Comparison of ENCODE assay signal across 28 mouse cellular contexts in genomic region chr15:77745081-77745480, GRCm38 (mm10). TPM values are rescaled to one million over a fixed set of nuclear protein-coding genes. Genes with fewer than 3 reads are reported as not detected.
DNase-seq lines count a peak whose midpoint lies in the region; ATAC-seq and TF ChIP-seq lines count a peak whose summit lies in the region.
"Had no signal": no experiment of that assay in that cellular context is flagged by ENCODE, and none has a peak within 500 bp of the region (broad histone marks: within the 10 kb centered on the region; RNA-seq: fewer than 3 reads in every experiment).

No protein-coding gene starts in this region.

- TF ChIP-seq CTCF in liver, postnatal 0 days (IDR thresholded peaks at IDR 0.05; ENCODE audit: low read depth), result no peak

- H3K27me3 ChIP-seq in heart, embryonic 10.5 days (ENCODE audit: insufficient read depth, poor library complexity, severe bottlenecking), result no peaks in the 10 kb centered on the region; the same call in 1 of the 2 replicates
- no peaks in the 10 kb centered on the region for H3K27me3 ChIP-seq in heart, embryonic 12.5 days (replicated peaks)
- no peaks in the 10 kb centered on the region for H3K27me3 ChIP-seq in liver, postnatal 0 days (ENCODE audit: insufficient read depth, low read length)
- H3K27me3 ChIP-seq in liver, embryonic 11.5 days (replicated peaks; ENCODE audit: control insufficient read depth, insufficient read depth, low read length), result no peaks in the 10 kb centered on the region
- H3K27me3 ChIP-seq: embryonic facial prominence, embryonic 13.5 days; embryonic facial prominence, embryonic 15.5 days; forebrain, embryonic 12.5 days; Patski had no signal

- no peaks in the 10 kb centered on the region for H3K9me3 ChIP-seq in heart, embryonic 10.5 days
- no peaks in the 10 kb centered on the region for H3K9me3 ChIP-seq in heart, embryonic 12.5 days (replicated peaks)
- no peaks in the 10 kb centered on the region; the same call in 1 of the 2 replicates for H3K9me3 ChIP-seq in liver, postnatal 0 days (ENCODE audit: low read length)
- no peaks in the 10 kb centered on the region for H3K9me3 ChIP-seq in liver, embryonic 11.5 days (ENCODE audit: control insufficient read depth, low read length)
- H3K9me3 ChIP-seq: embryonic facial prominence, embryonic 13.5 days; embryonic facial prominence, embryonic 15.5 days; forebrain, embryonic 10.5 days; forebrain, embryonic 12.5 days had no signal

- no peak overlapping the region for H3K4me2 ChIP-seq in heart, embryonic 12.5 days
- no peak overlapping the region for H3K4me2 ChIP-seq in liver, postnatal 0 days (ENCODE audit: low read depth, low read length)
- no peak overlapping the region for H3K4me2 ChIP-seq in liver, embryonic 11.5 days
- H3K4me2 ChIP-seq: embryonic facial prominence, embryonic 13.5 days; embryonic facial prominence, embryonic 15.5 days; forebrain, embryonic 12.5 days had no signal

- H3K27ac ChIP-seq in heart, embryonic 10.5 days, result no peak overlapping the region
- H3K27ac ChIP-seq in heart, embryonic 12.5 days (ENCODE audit: poor library complexity, severe bottlenecking), result no peak overlapping the region
- peak overlapping the region; percentile 83 for H3K27ac ChIP-seq in liver, postnatal 0 days (ENCODE audit: low read depth)
- no peak overlapping the region for H3K27ac ChIP-seq in liver, embryonic 11.5 days (ENCODE audit: low read depth, low read length)
- H3K27ac ChIP-seq: embryonic facial prominence, embryonic 13.5 days; embryonic facial prominence, embryonic 15.5 days; forebrain, embryonic 12.5 days had no signal

- no peak for TF ChIP-seq EP300 in liver, postnatal 0 days (IDR thresholded peaks at IDR 0.05; ENCODE audit: low read depth)

- H3K36me3 ChIP-seq in heart, embryonic 10.5 days, result no peaks in the 10 kb centered on the region
- no peaks in the 10 kb centered on the region for H3K36me3 ChIP-seq in heart, embryonic 12.5 days
- peaks cover 19% of the 10 kb centered on the region for H3K36me3 ChIP-seq in liver, postnatal 0 days (replicated peaks; ENCODE audit: insufficient read depth, low read length)
- H3K36me3 ChIP-seq in liver, embryonic 11.5 days (ENCODE audit: control insufficient read depth, insufficient read depth, low read length), result no peaks in the 10 kb centered on the region
- H3K36me3 ChIP-seq: embryonic facial prominence, embryonic 13.5 days; embryonic facial prominence, embryonic 15.5 days; forebrain, embryonic 10.5 days; forebrain, embryonic 12.5 days had no signal

- H3K9ac ChIP-seq in heart, embryonic 12.5 days, result no peak overlapping the region
- H3K9ac ChIP-seq in liver, postnatal 0 days (replicated peaks), result no peak overlapping the region
- no peak overlapping the region for H3K9ac ChIP-seq in liver, embryonic 11.5 days (ENCODE audit: low read depth, low read length)
- H3K9ac ChIP-seq: embryonic facial prominence, embryonic 13.5 days; embryonic facial prominence, embryonic 15.5 days; forebrain, embryonic 12.5 days had no signal

- ATAC-seq in heart, embryonic 12.5 days (ENCODE audit: insufficient number of reproducible peaks, low FRiP score), result no peak
- ATAC-seq in liver, postnatal 0 days, result no peak
- ATAC-seq in liver, embryonic 11.5 days (replicated peaks; ENCODE audit: low FRiP score), result no peak
- no peak for ATAC-seq in CD4-positive, CD25-positive, alpha-beta regulatory T cell, adult 4 months
- ATAC-seq: activated CD4-positive, CD25-positive, alpha-beta regulatory T cell, adult 4 months; forebrain, embryonic 14.5 days; forebrain, embryonic 16.5 days; Patski had no signal

- DNase-seq in cerebellum, postnatal 10 days, result peak; percentile 57 to 59
- DNase-seq in cerebellum, adult 11 months, result no peak
- DNase-seq in heart, embryonic 10.5 days (ENCODE audit: low spot score), result peak; percentile 42
- no peak for DNase-seq in liver, postnatal 0 days
- DNase-seq in liver, embryonic 11.5 days (ENCODE audit: low spot score), result no peak
- DNase-seq in NIH3T3 (ENCODE audit: low read depth), result peak; percentile 32
- DNase-seq: adrenal gland, adult 2 months; adrenal gland, postnatal 10 days; adrenal gland, postnatal 25 days; B cell, adult 2 months; cerebellum, adult 11-12 months; cerebellum, adult 2 months; cerebellum, adult 9-10 months; cerebellum, postnatal 36 days; embryo, embryonic 11 days had no signal

- peaks cover 4% of the 10 kb centered on the region; the same call in 1 of the 2 replicates for H3K4me1 ChIP-seq in heart, embryonic 10.5 days
- H3K4me1 ChIP-seq in heart, embryonic 12.5 days (replicated peaks), result peaks cover 7% of the 10 kb centered on the region
- peaks cover 6% of the 10 kb centered on the region; the same call in 1 of the 2 replicates for H3K4me1 ChIP-seq in liver, postnatal 0 days (ENCODE audit: insufficient read depth)
- no peaks in the 10 kb centered on the region for H3K4me1 ChIP-seq in liver, embryonic 11.5 days (replicated peaks; ENCODE audit: control insufficient read depth, insufficient read depth, low read length)
- H3K4me1 ChIP-seq: embryonic facial prominence, embryonic 13.5 days; embryonic facial prominence, embryonic 15.5 days had no signal

- H3K4me3 ChIP-seq in heart, embryonic 10.5 days, result no peak overlapping the region
- no peak overlapping the region for H3K4me3 ChIP-seq in heart, embryonic 12.5 days
- H3K4me3 ChIP-seq in liver, postnatal 0 days (ENCODE audit: low read depth, low read length), result no peak overlapping the region
- H3K4me3 ChIP-seq in liver, embryonic 11.5 days (ENCODE audit: low read depth, low read length), result no peak overlapping the region
- H3K4me3 ChIP-seq: embryonic facial prominence, embryonic 13.5 days; embryonic facial prominence, embryonic 15.5 days; erythroblast, embryonic 14.5 days; forebrain, embryonic 10.5 days; forebrain, embryonic 12.5 days had no signal

RNA-seq across cellular contexts. Expression of gene Apol8, which starts 11.7 kb away (rescaled TPM):
- 0.16 and 0.52 TPM in 2 replicates for polyA plus RNA-seq in heart, embryonic 10.5 days (2016; fragmentation: Nextera tagmentation; extraction: Ambion mirVana)
- 0.65 and 0.74 TPM in 2 replicates for polyA plus RNA-seq in heart, embryonic 12.5 days (2016; fragmentation: Nextera tagmentation; extraction: Ambion mirVana)
- polyA plus RNA-seq in liver, postnatal 0 days (2015; fragmentation: Nextera tagmentation; extraction: Ambion mirVana), result 7.7 and 9.8 TPM in 2 replicates
- polyA plus RNA-seq in liver, embryonic 11.5 days (2014; fragmentation: Nextera tagmentation; extraction: Ambion mirVana), result 2.9 and 3.2 TPM in 2 replicates
- polyA plus RNA-seq in CD4-positive, CD25-positive, alpha-beta regulatory T cell, adult 4 months (2017; shearing (Covaris generic)), result not detected
- polyA plus RNA-seq: activated CD4-positive, CD25-positive, alpha-beta regulatory T cell, adult 4 months; adrenal gland, adult 2 months had no signal

RNA-seq across cellular contexts. Expression of gene Apol9b, which starts 16.2 kb away (rescaled TPM):
- not detected in 2 replicates for polyA plus RNA-seq in heart, embryonic 10.5 days (2016; fragmentation: Nextera tagmentation; extraction: Ambion mirVana)
- polyA plus RNA-seq in heart, embryonic 12.5 days (2016; fragmentation: Nextera tagmentation; extraction: Ambion mirVana), result 0.20 and 0.22 TPM in 2 replicates
- polyA plus RNA-seq in liver, postnatal 0 days (2015; fragmentation: Nextera tagmentation; extraction: Ambion mirVana), result 0.51 and 0.78 TPM in 2 replicates
- not detected in 2 replicates for polyA plus RNA-seq in liver, embryonic 11.5 days (2014; fragmentation: Nextera tagmentation; extraction: Ambion mirVana)
- 10 to 100 TPM; 50.3 to 80.6 TPM for polyA plus RNA-seq in CD4-positive, CD25-positive, alpha-beta regulatory T cell, adult 4 months (2017; shearing (Covaris generic))
- polyA plus RNA-seq: brain, embryonic 14.5 days; embryonic facial prominence, embryonic 11.5 days; embryonic facial prominence, embryonic 13.5 days; erythroblast, embryonic 14.5 days; forebrain, embryonic 10.5 days; forebrain, embryonic 12.5 days; forebrain, embryonic 14.5 days; forebrain, embryonic 16.5 days had no signal

RNA-seq across cellular contexts. Expression of gene Apol7e, which starts 46.4 kb away (rescaled TPM):
- not detected in 2 replicates for polyA plus RNA-seq in heart, embryonic 10.5 days (2016; fragmentation: Nextera tagmentation; extraction: Ambion mirVana)
- not detected in 2 replicates for polyA plus RNA-seq in heart, embryonic 12.5 days (2016; fragmentation: Nextera tagmentation; extraction: Ambion mirVana)
- polyA plus RNA-seq in liver, postnatal 0 days (2015; fragmentation: Nextera tagmentation; extraction: Ambion mirVana), result 0.12 TPM in 2 replicates
- not detected in 2 replicates for polyA plus RNA-seq in liver, embryonic 11.5 days (2014; fragmentation: Nextera tagmentation; extraction: Ambion mirVana)
- 10 to 100 TPM; 57.4 to 67.8 TPM for polyA plus RNA-seq in CD4-positive, CD25-positive, alpha-beta regulatory T cell, adult 4 months (2017; shearing (Covaris generic))
- polyA plus RNA-seq: cerebellum, adult 2 months; embryonic facial prominence, embryonic 11.5 days; embryonic facial prominence, embryonic 13.5 days; embryonic facial prominence, embryonic 15.5 days; erythroblast, embryonic 14.5 days; forebrain, embryonic 10.5 days; forebrain, embryonic 12.5 days; forebrain, embryonic 14.5 days; forebrain, embryonic 16.5 days had no signal

Comparison
In these comparisons a context has a peak if more than half of its experiments do, and no peak if none do; other contexts are left out.
1. DNase-seq: peak in cerebellum, postnatal 10 days (2 of 2), heart, embryonic 10.5 days (single experiment) and NIH3T3 (single experiment); none in cerebellum, adult 11 months (single experiment), liver, postnatal 0 days (single experiment) and liver, embryonic 11.5 days (single experiment).
2. RNA of gene Apol9b, which starts 16.2 kb away (polyA plus RNA-seq): 50.3 to 80.6 TPM in CD4-positive, CD25-positive, alpha-beta regulatory T cell, adult 4 months; 0.51 to 0.78 TPM in liver, postnatal 0 days, 0.20 to 0.22 TPM in heart, embryonic 12.5 days, not detected in heart, embryonic 10.5 days and not detected in liver, embryonic 11.5 days; every median in the first group is over 10 times any median in the second.
3. RNA of gene Apol7e, which starts 46.4 kb away (polyA plus RNA-seq): 57.4 to 67.8 TPM in CD4-positive, CD25-positive, alpha-beta regulatory T cell, adult 4 months; 0.12 TPM in liver, postnatal 0 days, not detected in heart, embryonic 10.5 days, not detected in heart, embryonic 12.5 days and not detected in liver, embryonic 11.5 days; every median in the first group is over 10 times any median in the second.